Mouse (Mus musculus) liver, adult 2 months (tissue): ENCODE data around the gene Maml3.

Experiments used
- CTCF ChIP-seq: fragments of 200-500 bp; IDR thresholded peaks from 2 replicates; pipeline ENCODE4 v1.5.1; 2011; ENCODE audit warnings: low read depth, low read length, control low read depth
- POLR2A ChIP-seq: fragments of 200-500 bp; IDR thresholded peaks from 2 replicates; pipeline ENCODE4 v1.6.1; 2011; ENCODE audit warnings: low read length, control low read depth; ENCODE audit not compliant: insufficient read depth; ENCODE audit errors: extremely low read depth

- no peak for TF ChIP-seq POLR2A
- no peak for TF ChIP-seq CTCF
Observed at GRCm38 (mm10) chr3:51838696-51839352, 266.1 kb downstream of the Maml3 start.
